Mouse (Mus musculus) liver, embryonic 14 days (tissue): ENCODE results near the gene Gm21954. TPM values are rescaled to one million over a fixed set of nuclear protein-coding genes. Genes with fewer than 3 reads are reported as not detected.

ENCODE experiments used
- polyA plus RNA-seq: library from polyadenylated mRNA; depleted of rRNA; stranded (reverse); fragments of >200 nt; gene quantifications from 2 replicates; pipeline ENCODE4 v1.2.3, GENCODE M21; 2012; rRNA removed

Gm21954 gene
- polyA plus RNA-seq = not detected in 2 replicates

GRCm38 (mm10) chr3:55472110-55472509 lies at the start of gene Gm21954:
TSS of gene Gm21954 (minus strand) at chr3:55472210.

Other genes starting within 250 kb of the Gm21954 start
- 0.08 and 0.27 TPM in 2 replicates for gene Dclk1, start 229.8 kb downstream of the Gm21954 start, polyA plus RNA-seq